Mouse (Mus musculus): ENCODE data around the gene Gm8369. TPM values are rescaled to one million over a fixed set of nuclear protein-coding genes. Genes with fewer than 3 reads are reported as not detected.
"Not testable (repeated sequence)": the region's sequence is repeated elsewhere in the genome, so short reads cannot be mapped to it uniquely, and the experiment has no call there.

Gene Gm8369
- polyA plus RNA-seq, 1 experiment, result not detected

DNA sequence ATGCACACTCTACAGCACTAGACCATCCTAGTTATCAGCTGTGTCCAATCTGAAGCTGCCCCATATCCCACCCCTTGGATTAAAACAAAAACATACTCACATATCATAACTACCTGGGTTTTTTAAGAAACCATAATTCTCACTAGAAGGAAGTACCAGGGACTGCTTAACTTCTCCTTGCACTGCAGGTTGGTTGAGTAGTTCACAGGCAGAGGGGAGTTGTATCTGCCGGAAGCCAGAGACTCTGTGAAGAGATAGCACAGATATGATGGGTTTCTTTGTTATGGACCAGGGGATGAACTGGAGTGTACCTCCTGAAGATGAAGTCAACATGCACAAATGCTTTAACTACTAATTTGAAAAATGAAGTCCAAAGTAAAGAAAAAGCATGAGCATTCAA lies 15.1 kb downstream of the Gm8369 start:
- no peaks in the 10 kb centered on the region for H3K9me3 ChIP-seq (ENCODE audit: control insufficient read depth, low read length)
- no peaks in the 10 kb centered on the region for H3K4me1 ChIP-seq (ENCODE audit: control insufficient read depth)
- H3K36me3 ChIP-seq (ENCODE audit: control insufficient read depth), result no peaks in the 10 kb centered on the region
- no peak for TF ChIP-seq TAL1 (IDR thresholded peaks at IDR 0.05; ENCODE audit: low read length)
- H3K27me3 ChIP-seq (ENCODE audit: control insufficient read depth), result no peaks in the 10 kb centered on the region
- H3K4me3 ChIP-seq (replicated peaks), result no peak overlapping the region

GRCm38 (mm10) chr19:11501326-11501725 lies 15.6 kb downstream of the Gm8369 start:
- no peaks in the 10 kb centered on the region for H3K27me3 ChIP-seq (ENCODE audit: control insufficient read depth)
- H3K9me3 ChIP-seq (ENCODE audit: control insufficient read depth, low read length), result no peaks in the 10 kb centered on the region
- H3K4me3 ChIP-seq (replicated peaks), result no peak overlapping the region
- H3K36me3 ChIP-seq (ENCODE audit: control insufficient read depth), result no peaks in the 10 kb centered on the region
- no peaks in the 10 kb centered on the region for H3K4me1 ChIP-seq (ENCODE audit: control insufficient read depth)
- TF ChIP-seq GATA1 (IDR thresholded peaks at IDR 0.05; ENCODE audit: low read length) (no peak), TAL1 (IDR thresholded peaks at IDR 0.05; ENCODE audit: low read length) (no peak)

DNA sequence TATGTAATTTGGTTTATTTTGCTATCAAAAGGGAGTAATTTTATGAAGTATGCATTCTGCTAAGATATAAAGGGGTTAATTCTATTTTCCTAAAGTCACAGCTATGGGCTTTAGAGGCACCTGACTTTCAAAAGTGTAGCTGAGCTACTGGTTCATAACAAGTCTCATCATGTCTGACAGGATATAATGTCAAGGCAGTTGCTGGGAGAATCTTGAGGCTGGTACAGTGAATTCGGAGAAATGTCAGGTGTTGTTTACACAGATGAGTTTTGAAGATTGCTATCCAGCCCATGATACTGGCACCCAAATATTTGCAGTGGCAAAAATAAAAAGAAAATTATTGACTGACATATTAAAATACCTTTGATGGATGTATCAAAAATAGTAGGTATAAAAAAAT lies 19.1 kb downstream of the Gm8369 start:
- Histone ChIP-seq H3K4me1 (ENCODE audit: control insufficient read depth) (no peaks in the 10 kb centered on the region), H3K9me3 (ENCODE audit: control insufficient read depth, low read length) (no peaks in the 10 kb centered on the region), H3K36me3 (ENCODE audit: control insufficient read depth) (no peaks in the 10 kb centered on the region), H3K27me3 (ENCODE audit: control insufficient read depth) (no peaks in the 10 kb centered on the region), H3K4me3 (replicated peaks) (no peak overlapping the region)
- TF ChIP-seq GATA1 (IDR thresholded peaks at IDR 0.05; ENCODE audit: low read length), result no peak
- no peak for TF ChIP-seq TAL1 (IDR thresholded peaks at IDR 0.05; ENCODE audit: low read length)

- Histone ChIP-seq H3K4me1 (ENCODE audit: control insufficient read depth) (no peaks in the 10 kb centered on the region), H3K27me3 (ENCODE audit: control insufficient read depth) (no peaks in the 10 kb centered on the region), H3K9me3 (ENCODE audit: control insufficient read depth, low read length) (no peaks in the 10 kb centered on the region), H3K4me3 (replicated peaks) (no peak overlapping the region), H3K36me3 (ENCODE audit: control insufficient read depth) (no peaks in the 10 kb centered on the region)
- TF ChIP-seq TAL1 (IDR thresholded peaks at IDR 0.05; ENCODE audit: low read length) (no peak), GATA1 (IDR thresholded peaks at IDR 0.05; ENCODE audit: low read length) (no peak)
These were observed 27.7 kb downstream of the Gm8369 start for GRCm38 (mm10) chr19:11513458-11513857.

DNA sequence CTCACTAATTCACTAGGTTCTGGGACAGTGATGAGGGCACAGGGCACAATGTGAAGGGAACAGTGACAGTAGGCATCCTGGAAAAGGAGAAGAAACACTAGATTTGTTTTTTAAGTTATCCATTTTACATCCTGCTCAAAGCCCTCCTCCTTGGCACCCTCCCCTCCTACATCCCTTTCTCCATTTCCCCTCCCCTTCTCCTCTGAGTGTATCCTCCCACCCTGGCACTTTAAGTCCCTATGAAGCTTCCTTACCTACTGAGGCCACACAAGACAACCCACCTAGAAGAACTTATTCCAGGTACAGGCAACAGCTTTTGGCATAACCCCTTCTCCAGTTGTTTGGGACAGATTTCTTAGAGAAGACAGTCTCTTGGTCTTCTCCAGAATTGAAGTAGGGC lies 30.5 kb downstream of the Gm8369 start, which contains the start of gene Ms4a6b:
TSS of gene Ms4a6b (plus strand) at position 267 of the 400 bp plus-strand sequence.
- Histone ChIP-seq H3K27me3 (ENCODE audit: control insufficient read depth) (no peaks in the 10 kb centered on the region), H3K4me1 (ENCODE audit: control insufficient read depth) (no peaks in the 10 kb centered on the region), H3K9me3 (ENCODE audit: control insufficient read depth, low read length) (no peaks in the 10 kb centered on the region), H3K4me3 (replicated peaks) (no peak within 1 kb of the TSS), H3K36me3 (ENCODE audit: control insufficient read depth) (no peaks in the 10 kb centered on the region)
- no peak for TF ChIP-seq TAL1 (IDR thresholded peaks at IDR 0.05; ENCODE audit: low read length)
- no peak for TF ChIP-seq GATA1 (IDR thresholded peaks at IDR 0.05; ENCODE audit: low read length)

- Histone ChIP-seq H3K4me3 (replicated peaks) (no peak overlapping the region), H3K9me3 (ENCODE audit: control insufficient read depth, low read length) (no peaks in the 10 kb centered on the region), H3K27me3 (ENCODE audit: control insufficient read depth) (no peaks in the 10 kb centered on the region), H3K36me3 (ENCODE audit: control insufficient read depth) (no peaks in the 10 kb centered on the region), H3K4me1 (ENCODE audit: control insufficient read depth) (no peaks in the 10 kb centered on the region)
- no peak for TF ChIP-seq GATA1 (IDR thresholded peaks at IDR 0.05; ENCODE audit: low read length)
- TF ChIP-seq TAL1 (IDR thresholded peaks at IDR 0.05; ENCODE audit: low read length), result no peak
These were observed 31.1 kb downstream of the Gm8369 start for GRCm38 (mm10) chr19:11516845-11517244.

DNA sequence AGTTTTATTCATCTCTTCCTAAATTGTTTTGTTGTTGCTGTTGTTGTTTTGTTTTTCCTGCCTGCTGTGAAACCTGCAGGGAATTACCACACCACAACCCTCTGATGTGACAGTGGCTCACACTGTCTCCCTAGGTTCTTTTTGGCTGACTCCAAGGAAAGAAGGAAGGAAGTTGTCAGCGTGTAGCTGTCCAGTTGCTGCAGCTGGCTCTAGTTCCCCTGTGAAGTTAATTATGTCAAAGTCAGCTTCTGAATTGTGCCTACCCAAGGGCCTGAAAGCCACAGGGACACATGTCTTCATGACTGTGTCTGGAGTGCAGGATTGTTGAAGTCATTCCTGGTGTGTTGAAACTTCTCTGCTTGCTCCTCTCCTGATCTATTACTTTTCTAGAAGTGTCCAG lies 31.6 kb downstream of the Gm8369 start:
- not testable (repeated sequence) for H3K4me1 ChIP-seq (ENCODE audit: control insufficient read depth); H3K36me3 ChIP-seq (ENCODE audit: control insufficient read depth); H3K27me3 ChIP-seq (ENCODE audit: control insufficient read depth); H3K4me3 ChIP-seq (replicated peaks); H3K9me3 ChIP-seq (ENCODE audit: control insufficient read depth, low read length)

DNA sequence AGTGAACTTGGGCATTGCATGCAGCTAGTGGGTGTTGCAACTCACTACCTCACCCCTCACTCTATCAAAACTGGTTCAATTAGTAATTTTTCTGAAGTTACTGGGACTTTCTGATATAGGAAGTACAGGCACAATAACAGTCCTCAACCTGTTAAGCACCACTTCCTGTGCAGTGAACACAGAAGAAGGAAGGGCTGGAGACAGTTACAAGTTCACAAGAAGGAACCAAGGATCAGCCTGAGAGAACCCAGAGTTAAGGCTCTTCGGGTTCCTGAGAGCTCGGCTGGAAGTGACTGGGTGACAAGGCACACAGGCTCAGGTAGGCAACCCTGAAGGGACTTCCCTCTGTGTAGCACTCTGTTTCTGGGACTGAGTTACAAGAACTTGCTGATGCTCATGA lies 32.6 kb downstream of the Gm8369 start:
- not testable (repeated sequence) for H3K36me3 ChIP-seq (ENCODE audit: control insufficient read depth); H3K9me3 ChIP-seq (ENCODE audit: control insufficient read depth, low read length); H3K4me3 ChIP-seq (replicated peaks); H3K4me1 ChIP-seq (ENCODE audit: control insufficient read depth); H3K27me3 ChIP-seq (ENCODE audit: control insufficient read depth)

- TF ChIP-seq GATA1 (IDR thresholded peaks at IDR 0.05; ENCODE audit: low read length) (no peak), TAL1 (IDR thresholded peaks at IDR 0.05; ENCODE audit: low read length) (no peak)
- no peaks in the 10 kb centered on the region for H3K4me1 ChIP-seq (ENCODE audit: control insufficient read depth)
- H3K27me3 ChIP-seq (ENCODE audit: control insufficient read depth), result no peaks in the 10 kb centered on the region
- H3K9me3 ChIP-seq (ENCODE audit: control insufficient read depth, low read length), result no peaks in the 10 kb centered on the region
- H3K4me3 ChIP-seq (replicated peaks), result no peak overlapping the region
- H3K36me3 ChIP-seq (ENCODE audit: control insufficient read depth), result no peaks in the 10 kb centered on the region
These were observed 34.4 kb downstream of the Gm8369 start for GRCm38 (mm10) chr19:11520146-11520545.

- Histone ChIP-seq H3K4me1 (ENCODE audit: control insufficient read depth) (no peaks in the 10 kb centered on the region), H3K27me3 (ENCODE audit: control insufficient read depth) (no peaks in the 10 kb centered on the region), H3K36me3 (ENCODE audit: control insufficient read depth) (no peaks in the 10 kb centered on the region), H3K4me3 (replicated peaks) (no peak overlapping the region), H3K9me3 (ENCODE audit: control insufficient read depth, low read length) (no peaks in the 10 kb centered on the region)
- TF ChIP-seq TAL1 (IDR thresholded peaks at IDR 0.05; ENCODE audit: low read length) (no peak), GATA1 (IDR thresholded peaks at IDR 0.05; ENCODE audit: low read length) (no peak)
These were observed 47.7 kb downstream of the Gm8369 start for GRCm38 (mm10) chr19:11533421-11533820.
